Mouse (Mus musculus) ES-E14 (cell line): ENCODE measurements around the gene Uap1l1. TPM values are rescaled to one million over a fixed set of nuclear protein-coding genes. Genes with fewer than 3 reads are reported as not detected.
A peak's percentile ranks its signal among the peaks of the same experiment; 100 is the strongest.

Source experiments
- DNase-seq: peaks from one replicate; pipeline ENCODE4 v3.0.0-alpha.2; 2013; ENCODE audit warnings: low read depth, low spot score
- H3K27ac ChIP-seq: 2 replicates; pipeline ENCODE4 v1.5.1; 2012; ENCODE audit warnings: low read depth, mild to moderate bottlenecking, low read length, moderate library complexity, mixed read lengths; ENCODE audit not compliant: poor library complexity, insufficient read depth, severe bottlenecking
- H3K36me3 ChIP-seq: 2 replicates; pipeline ENCODE4 v1.6.1; 2012; ENCODE audit warnings: mild to moderate bottlenecking, low read length, moderate library complexity, mixed read lengths; ENCODE audit not compliant: control insufficient read depth, poor library complexity, insufficient read depth, severe bottlenecking
- H3K4me1 ChIP-seq, 2 experiments: fragments of 150-350 bp in 1 of 2; sonication (generic) in 1 of 2; 2 replicates each; pipeline ENCODE4 v1.6.1; 2012; ENCODE audit warnings: low read length in 2 of 2, mild to moderate bottlenecking in 1 of 2, mixed read lengths in 1 of 2; ENCODE audit not compliant: control insufficient read depth in 2 of 2, insufficient read depth in 2 of 2, poor library complexity in 1 of 2
- H3K4me3 ChIP-seq, 2 experiments: fragments of 150-350 bp in 1 of 2; sonication (generic) in 1 of 2; 2 replicates each; pipeline ENCODE4 v1.5.1; 2012; ENCODE audit warnings: low read length in 2 of 2, low read depth in 1 of 2, mild to moderate bottlenecking in 1 of 2, mixed read lengths in 1 of 2; ENCODE audit not compliant: insufficient read depth in 1 of 2, poor library complexity in 1 of 2, severe bottlenecking in 1 of 2
- H3K9ac ChIP-seq: 2 replicates; pipeline ENCODE4 v1.6.1; 2012; ENCODE audit warnings: low read depth, mild to moderate bottlenecking, low read length, mixed read lengths; ENCODE audit not compliant: poor library complexity, insufficient read depth, severe bottlenecking
- H3K9me3 ChIP-seq: fragments of 150-350 bp; sonication (generic); 2 replicates; pipeline ENCODE4 v1.6.1; 2012; ENCODE audit warnings: low read depth, mild to moderate bottlenecking, low read length; ENCODE audit not compliant: control insufficient read depth, insufficient read depth
- CHD2 ChIP-seq: IDR thresholded peaks from 2 replicates; pipeline ENCODE4 v1.6.1; 2014; ENCODE audit warnings: mild to moderate bottlenecking, low read depth, low read length, inconsistent platforms
- HCFC1 ChIP-seq: IDR thresholded peaks from 2 replicates; pipeline ENCODE4 v1.6.1; 2012; ENCODE audit warnings: low read length, inconsistent platforms, borderline replicate concordance; ENCODE audit not compliant: insufficient read depth
- MAFK ChIP-seq: IDR thresholded peaks from 2 replicates; pipeline ENCODE4 v1.6.1; 2014; ENCODE audit warnings: mild to moderate bottlenecking, low read depth, low read length, inconsistent platforms; ENCODE audit not compliant: insufficient read depth
- ZC3H11A ChIP-seq: IDR thresholded peaks from 2 replicates; pipeline ENCODE4 v1.6.1; 2012; ENCODE audit warnings: low read depth, mild to moderate bottlenecking, inconsistent platforms, low read length, borderline replicate concordance
- ZNF384 ChIP-seq: IDR thresholded peaks from 2 replicates; pipeline ENCODE4 v1.6.1; 2012; ENCODE audit warnings: low read depth, low read length, inconsistent platforms
- in situ Hi-C, 2 experiments: fragments of 600-800 bp; cut with MboI; formaldehyde crosslinking; loops; one replicate each; pipeline ENCODE4 v1.15.1; 2025; ENCODE audit warnings: low sequenced_read_pairs in 2 of 2, inconsistent platforms in 1 of 2; ENCODE audit not compliant: unreplicated experiment in 2 of 2
- total RNA-seq: library from RNA; depleted of rRNA; stranded (reverse); fragments of 300-350 nt; gene quantifications from 2 replicates; pipeline ENCODE4 v1.2.3, GENCODE M21; 2012

The Uap1l1 gene
- total RNA-seq, 1 experiment = 18.7 TPM

DNA sequence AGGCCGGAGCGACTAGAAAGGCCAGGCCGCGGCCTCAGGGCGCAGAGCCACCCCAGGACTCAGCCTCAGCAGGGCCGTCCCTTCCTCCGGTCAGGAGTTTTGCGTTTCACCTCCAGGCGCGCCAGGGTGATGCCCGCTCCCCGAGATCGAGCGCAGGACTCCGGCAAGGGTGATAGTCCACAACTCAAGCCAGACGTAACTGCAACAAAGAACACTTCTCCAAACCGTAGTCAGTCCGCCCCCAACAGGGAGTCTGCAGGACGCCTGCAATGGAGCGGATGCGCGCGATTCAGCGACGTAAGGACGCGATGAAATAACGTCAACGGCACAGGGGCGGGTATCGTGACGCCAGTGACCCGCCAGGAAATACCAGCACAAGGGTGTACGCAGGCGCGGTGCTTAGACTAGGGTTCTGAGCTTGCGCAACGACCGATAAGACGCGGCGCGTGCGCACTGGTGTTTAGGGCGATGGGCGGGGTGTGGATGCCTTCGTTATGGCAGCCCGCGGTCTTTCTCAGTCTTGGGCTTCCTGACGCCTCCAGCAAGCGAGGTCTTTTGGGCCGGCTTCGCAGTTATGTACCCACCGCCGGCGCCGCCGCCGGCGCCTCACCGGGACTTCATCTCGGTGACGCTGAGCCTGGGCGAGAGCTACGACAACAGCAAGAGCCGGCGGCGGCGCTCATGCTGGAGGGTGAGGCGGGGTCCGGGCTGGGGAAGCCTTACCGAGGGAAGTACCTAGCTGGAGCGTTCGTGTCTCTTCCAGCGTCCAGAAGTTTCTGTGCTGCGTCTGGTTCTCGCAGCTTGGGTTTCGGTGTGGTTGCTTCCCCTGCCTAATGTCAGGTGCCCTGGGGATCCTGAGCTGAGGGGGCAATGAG, 33.0 kb downstream of the Uap1l1 start, which contains the start of gene Man1b1:
Gene Man1b1 (plus strand): TSS at position 53 of the 875 bp plus-strand sequence.
- in situ Hi-C loops = no loop called here
- Histone ChIP-seq H3K9me3 (no peaks in the 10 kb centered on the region), H3K9ac (peak within 1 kb of the TSS; percentile 90), H3K27ac (peak within 1 kb of the TSS; percentile 80), H3K4me3 (peak within 1 kb of the TSS; percentile 85 to 93), H3K36me3 (peaks cover 23% of the 10 kb centered on the region), H3K4me1 (peaks cover 0 to 4% of the 10 kb centered on the region in 2 experiments; a peak in 1 of 4 replicates)
- peak; percentile 98 for DNase-seq
- no peak for TF ChIP-seq CHD2
- peak; percentile 82; the same call in 1 of the 2 replicates for TF ChIP-seq HCFC1
- no peak for TF ChIP-seq MAFK
- no peak for TF ChIP-seq ZNF384
- TF ChIP-seq ZC3H11A = no peak

DNA sequence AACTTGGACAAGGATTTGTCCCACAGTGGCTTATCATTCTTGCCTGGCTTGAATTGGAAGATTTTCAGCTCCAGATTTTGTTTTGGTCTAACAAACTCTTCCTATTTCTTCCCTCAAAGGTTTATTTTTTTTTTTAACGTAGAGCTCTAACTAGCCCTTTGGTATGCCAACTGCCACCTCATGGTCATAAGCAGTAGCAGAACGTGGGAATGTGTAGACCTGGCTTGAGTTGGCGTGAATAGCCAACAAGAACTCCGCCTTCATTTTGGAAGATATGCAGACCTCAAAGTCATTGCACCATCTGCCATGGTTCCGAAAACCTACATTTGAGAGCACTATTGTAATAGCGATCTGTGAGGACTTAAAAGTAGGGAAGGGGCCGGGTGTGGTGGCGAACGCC, 34.0 kb downstream of the Uap1l1 start:
- Histone ChIP-seq H3K36me3 (peaks cover 18% of the 10 kb centered on the region), H3K9me3 (no peaks in the 10 kb centered on the region), H3K4me1 (peaks cover 0 to 4% of the 10 kb centered on the region in 2 experiments; a peak in 1 of 4 replicates), H3K4me3 (peak overlapping the region; percentile 85 to 93), H3K27ac (no peak overlapping the region), H3K9ac (peak overlapping the region; percentile 90; the same call in 1 of the 2 replicates)
- no peak for TF ChIP-seq MAFK
- TF ChIP-seq CHD2 = no peak
- TF ChIP-seq HCFC1 = no peak
- no peak; the same call in 1 of the 2 replicates for TF ChIP-seq ZNF384
- no peak for TF ChIP-seq ZC3H11A
- in situ Hi-C loops = no loop called here
- no peak for DNase-seq

DNA sequence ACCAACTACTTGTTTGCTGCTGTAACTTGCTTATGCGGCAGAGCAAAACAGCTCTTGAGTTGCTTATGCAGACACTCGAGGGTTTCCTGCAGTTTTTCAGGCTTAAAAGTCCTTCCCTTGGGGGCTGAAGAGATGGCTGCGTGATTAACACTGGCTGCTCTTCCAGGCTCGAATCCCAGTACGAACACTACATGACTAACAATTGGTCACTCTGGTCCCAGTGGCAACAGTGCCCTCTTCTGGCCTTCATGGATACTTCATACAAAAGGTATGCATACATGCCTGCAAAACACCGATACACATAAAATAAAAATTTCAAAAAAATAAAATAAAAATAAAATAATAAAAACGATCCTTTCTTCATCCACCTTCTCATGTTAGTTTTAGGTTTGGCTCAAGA, 37.0 kb downstream of the Uap1l1 start:
- Histone ChIP-seq H3K4me1 (peaks cover 0 to 1% of the 10 kb centered on the region in 2 experiments; a peak in 2 of 4 replicates), H3K9me3 (no peaks in the 10 kb centered on the region), H3K4me3 (no peak overlapping the region), H3K9ac (no peak overlapping the region), H3K27ac (no peak overlapping the region), H3K36me3 (no peaks in the 10 kb centered on the region)
- in situ Hi-C loops = no loop called here
- DNase-seq = peak; percentile 71
- TF ChIP-seq CHD2 (no peak), ZNF384 (no peak), ZC3H11A (peak; percentile 36; the same call in 1 of the 2 replicates), HCFC1 (no peak)

DNA sequence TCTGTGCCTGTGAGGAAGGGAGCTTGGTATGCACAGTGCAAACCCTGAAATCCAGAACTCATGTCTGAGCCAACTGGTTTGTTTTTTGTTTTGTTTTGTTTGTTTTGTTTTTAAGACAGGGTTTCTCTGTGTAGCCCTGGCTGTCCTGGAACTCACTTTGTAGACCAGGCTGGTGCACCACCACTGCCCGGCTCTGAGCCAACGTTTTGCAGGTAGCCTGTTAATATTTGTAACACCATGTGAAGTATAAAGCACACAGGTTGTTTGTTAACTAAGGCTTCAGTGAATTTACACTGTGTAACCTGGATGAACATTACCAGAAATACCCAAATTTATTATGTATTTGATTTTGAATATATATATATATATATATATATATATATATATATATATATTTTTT, 39.4 kb downstream of the Uap1l1 start:
- H3K27ac ChIP-seq = no peak overlapping the region
- no peaks in the 10 kb centered on the region for H3K9me3 ChIP-seq
- in situ Hi-C loops = no loop called here
- H3K4me1 ChIP-seq = peaks cover 1 to 3% of the 10 kb centered on the region in 2 experiments; a peak in 2 of 4 replicates
- DNase-seq = no peak
- H3K4me3 ChIP-seq = no peak overlapping the region
- TF ChIP-seq MAFK (no peak), CHD2 (no peak), ZNF384 (no peak), HCFC1 (no peak), ZC3H11A (no peak)
- no peak overlapping the region for H3K9ac ChIP-seq
- no peaks in the 10 kb centered on the region for H3K36me3 ChIP-seq
